Mouse (Mus musculus) T-helper 17 cell (primary cell): ENCODE data around the gene Afap1.

Experiments used
- in situ Hi-C, 2 experiments: fragments of 300-600 bp; cut with MboI, MseI; formaldehyde crosslinking; loops; 1 replicate in 1 of 2; 2 replicates in 1 of 2; pipeline ENCODE4 v1.15.1; 2025; ENCODE audit warnings: high pct_unique_total_duplicates in 2 of 2

Afap1 gene

DNA sequence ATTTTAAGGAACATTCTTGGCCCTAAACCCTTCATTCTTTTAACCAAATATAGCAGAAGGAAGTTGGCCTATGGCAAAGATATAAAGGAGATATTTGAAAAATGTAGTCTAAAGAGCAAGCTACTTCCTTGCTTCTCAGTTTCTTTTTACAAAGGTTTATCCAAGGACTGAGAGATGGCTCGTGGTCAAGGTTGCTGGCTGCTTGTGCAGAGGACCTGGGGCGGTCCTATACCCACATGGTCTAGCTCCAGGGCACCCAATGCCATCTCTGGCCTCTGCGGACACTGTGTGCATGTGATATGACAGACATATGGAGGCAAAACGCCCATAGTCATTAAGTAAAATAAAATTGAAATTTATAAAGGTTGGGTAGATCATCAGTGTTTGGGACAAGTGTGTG lies 2.8 kb downstream of the Afap1 start:
- in situ Hi-C loops, result no loop called here

DNA sequence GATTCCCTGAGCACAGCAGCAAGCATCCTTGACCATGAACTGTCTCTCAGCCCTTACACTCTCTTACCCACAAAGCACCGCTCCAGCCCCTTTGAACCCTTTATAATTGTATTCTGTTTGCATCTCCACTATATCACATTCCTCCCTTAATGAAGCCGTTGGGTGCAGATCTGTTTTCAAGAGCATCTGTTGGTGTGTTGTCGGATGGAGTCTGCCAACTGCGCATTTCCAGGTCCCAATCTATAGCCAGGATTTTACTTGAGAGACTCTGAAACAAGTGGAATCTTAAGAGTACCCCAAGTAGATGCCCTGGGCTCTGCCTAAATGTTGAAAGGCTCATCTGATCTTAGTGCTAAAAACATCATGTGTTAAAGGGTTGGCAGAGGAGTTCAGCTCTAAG lies 3.4 kb downstream of the Afap1 start:
- in situ Hi-C loops, result no loop called here

DNA sequence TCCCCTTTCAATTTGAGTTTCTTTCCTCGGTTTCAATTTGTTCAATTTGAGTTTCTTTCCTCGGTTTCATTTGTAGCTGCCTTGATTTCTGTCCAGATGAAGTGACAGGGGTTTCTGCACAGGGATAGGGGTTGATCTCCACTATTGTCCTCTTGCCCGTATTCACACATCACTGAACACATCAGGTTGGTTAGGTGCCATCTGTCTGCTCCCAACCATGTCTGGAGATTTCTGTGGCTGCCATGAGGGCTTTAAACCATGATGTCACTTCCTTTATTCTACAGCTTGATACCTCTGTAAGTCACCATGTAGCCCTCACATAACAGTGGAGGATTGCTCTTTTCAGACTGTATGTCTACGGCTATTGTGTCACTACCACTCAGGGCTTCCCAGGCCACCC lies 4.0 kb downstream of the Afap1 start:
- in situ Hi-C loops, result no loop called here

- in situ Hi-C loops, result no loop called here
Measured at GRCm38 (mm10) chr5:35898114-35898513, 5.0 kb downstream of the Afap1 start.

DNA sequence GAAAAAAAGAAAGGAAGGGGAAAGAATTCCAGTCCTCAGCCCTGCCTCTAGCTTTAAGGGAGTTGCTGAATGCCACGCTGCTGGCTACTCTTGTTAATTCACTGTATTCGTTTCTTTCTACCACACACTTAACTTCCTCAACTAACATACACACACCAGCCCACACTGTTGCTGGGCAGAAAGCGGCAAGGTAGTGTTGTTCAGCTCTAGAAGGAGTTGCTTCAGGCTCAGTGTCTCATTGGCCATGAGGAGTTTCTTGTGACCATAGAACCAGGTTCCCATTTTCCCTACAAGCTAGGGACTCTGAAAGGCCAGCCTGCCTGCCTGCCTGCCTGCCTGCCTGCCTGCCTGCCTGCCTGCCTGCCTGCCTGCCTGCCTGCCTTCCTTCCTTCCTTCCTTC lies 5.9 kb downstream of the Afap1 start:
- in situ Hi-C loops, result no loop called here

GRCm38 (mm10) chr5:35900401-35901225 lies 7.5 kb downstream of the Afap1 start:
- in situ Hi-C loops, result no loop called here

DNA sequence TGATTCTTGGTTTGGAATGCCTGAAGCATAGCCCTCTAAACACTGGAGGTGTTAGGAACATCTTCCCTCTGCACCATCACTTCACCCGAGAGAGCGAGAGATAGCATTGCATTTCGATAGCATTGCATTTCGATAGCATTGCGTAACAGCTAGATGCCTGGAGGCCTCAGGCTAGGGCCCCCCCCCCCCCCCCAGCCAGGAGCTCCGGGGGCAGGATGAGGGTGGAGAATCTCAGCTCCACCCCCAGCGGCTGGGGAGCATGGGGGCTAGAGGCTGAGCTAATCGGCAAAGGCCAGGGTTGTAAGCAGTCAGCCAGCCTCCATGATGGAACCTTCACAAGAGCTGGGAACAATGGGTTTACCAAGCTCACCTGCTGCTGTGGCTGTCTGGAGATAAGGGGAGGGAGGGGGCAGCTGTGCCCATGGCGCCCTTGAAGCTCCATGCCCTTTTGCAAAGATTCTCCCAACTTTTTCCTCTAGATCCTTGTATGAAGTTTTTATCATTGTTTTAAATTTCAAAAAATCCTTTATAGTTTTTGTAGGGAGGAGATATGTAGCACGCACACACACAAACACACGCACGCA lies 8.2 kb downstream of the Afap1 start:
- in situ Hi-C loops, result no loop called here

DNA sequence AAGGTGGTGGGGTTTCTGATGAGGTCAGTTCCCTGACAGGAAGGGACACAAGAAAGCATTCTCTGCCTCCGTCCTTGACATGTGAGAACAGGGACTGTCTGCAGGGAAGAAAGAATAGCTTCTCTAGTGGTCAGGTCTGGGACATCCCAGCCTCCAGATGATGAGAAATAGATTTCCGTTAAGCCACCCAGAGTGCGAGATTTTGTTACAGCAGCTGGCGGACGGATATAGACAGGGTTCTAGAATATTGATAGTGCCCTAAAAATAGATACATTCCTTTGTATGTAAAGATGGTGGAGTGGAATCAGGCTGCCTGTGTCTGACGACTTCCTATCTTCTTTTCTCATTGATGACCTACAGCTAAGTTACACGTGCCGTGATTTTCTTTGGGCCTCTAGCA lies 10.3 kb downstream of the Afap1 start:
- in situ Hi-C loops, result no loop called here

- in situ Hi-C loops, result no loop called here
Measured at GRCm38 (mm10) chr5:35905283-35905682, 12.2 kb downstream of the Afap1 start.

DNA sequence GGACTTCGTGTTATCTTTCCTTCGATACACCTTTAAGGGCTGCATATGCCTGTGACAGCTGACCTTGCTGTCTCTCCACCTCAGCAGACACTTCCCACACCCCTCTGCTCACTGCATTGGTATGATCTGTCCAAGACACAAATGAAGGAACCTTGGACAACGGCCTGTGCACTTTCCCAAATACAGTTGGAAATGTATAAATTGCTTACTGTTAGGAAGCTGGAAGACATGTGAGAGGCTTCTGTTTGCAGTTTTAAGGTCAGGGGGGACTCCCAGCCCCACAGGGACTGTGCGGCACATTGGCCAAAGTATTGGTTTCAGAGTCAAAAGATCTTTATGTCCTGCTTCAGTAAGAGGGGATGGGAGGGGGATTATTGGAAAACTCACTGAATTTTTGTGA lies 14.0 kb downstream of the Afap1 start:
- in situ Hi-C loops, result no loop called here

- in situ Hi-C loops, result no loop called here
Measured at GRCm38 (mm10) chr5:35907633-35908426, 14.7 kb downstream of the Afap1 start.

DNA sequence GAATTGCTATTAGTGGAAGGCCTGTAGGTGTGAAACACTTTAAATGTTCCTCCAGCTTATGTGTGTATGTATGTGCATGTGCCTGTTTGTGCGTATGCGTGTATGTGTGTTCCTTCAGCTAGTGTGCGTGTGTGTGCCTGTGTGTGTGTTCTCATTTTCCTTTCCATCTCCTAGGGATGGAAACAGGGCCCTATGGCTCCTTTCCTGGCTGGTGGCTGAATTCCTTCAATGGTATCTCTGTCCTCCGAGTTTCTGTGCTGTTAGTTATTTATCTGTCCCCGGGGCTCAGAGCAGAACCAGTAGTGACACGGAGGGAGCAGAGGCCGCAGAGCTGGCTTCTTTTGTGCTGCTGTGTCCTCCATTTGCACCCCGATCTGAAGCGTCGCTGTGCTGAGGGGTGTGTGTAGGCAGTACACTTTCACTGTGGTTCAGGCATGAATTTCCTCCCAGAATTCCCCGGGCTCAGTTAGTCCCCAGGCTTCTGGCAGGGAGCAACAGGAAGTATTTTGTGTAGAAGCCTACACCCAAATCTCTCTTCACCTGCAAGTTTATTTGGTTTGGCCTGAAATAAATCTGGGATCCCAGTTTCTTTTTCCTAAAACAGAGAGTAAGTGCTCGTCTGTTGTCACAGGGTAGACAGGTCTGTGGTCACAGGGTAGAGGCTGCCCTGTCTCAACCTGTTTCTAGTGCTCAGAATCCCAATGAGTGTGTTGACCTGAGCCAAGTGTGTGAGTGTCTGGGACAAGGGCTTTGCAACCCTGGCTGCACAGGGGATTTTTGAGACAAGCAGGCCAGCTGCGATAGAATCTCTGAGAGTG lies 15.7 kb downstream of the Afap1 start:
- in situ Hi-C loops, result no loop called here

DNA sequence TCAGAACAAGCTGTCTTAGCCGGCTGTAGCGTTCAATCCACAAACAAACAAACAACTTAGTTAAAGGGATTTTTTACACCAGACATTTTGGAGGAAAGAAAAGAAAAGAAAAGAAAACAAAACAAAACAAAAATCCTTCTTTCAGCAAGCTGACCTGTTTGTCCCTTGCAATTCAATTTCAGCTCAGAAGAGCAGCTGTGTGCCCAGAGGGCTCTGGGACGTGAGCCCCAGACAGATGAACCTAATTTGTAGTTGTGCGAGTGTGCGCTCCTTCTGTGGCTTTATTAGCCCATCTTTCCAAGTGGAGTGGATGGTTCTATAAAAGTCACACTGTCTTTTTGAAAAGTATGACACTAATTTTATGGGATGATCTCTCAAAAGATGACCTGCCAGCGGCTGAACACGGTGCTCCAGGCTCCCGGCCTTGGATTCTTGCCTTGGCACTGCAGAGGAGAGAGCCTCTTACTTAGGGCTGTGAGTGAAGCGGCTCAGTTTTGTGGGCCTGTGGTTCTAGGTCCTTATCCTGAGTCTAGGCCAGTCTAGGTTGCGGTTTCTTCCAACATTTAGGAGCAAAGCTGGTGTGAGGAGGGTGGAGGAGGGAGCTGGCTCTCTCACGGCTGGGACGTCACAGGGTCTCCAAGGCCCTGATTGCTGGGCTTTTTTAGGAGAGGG lies 22.6 kb downstream of the Afap1 start:
- in situ Hi-C loops, result no loop called here

GRCm38 (mm10) chr5:35916666-35917065 lies 23.5 kb downstream of the Afap1 start:
- in situ Hi-C loops, result no loop called here

DNA sequence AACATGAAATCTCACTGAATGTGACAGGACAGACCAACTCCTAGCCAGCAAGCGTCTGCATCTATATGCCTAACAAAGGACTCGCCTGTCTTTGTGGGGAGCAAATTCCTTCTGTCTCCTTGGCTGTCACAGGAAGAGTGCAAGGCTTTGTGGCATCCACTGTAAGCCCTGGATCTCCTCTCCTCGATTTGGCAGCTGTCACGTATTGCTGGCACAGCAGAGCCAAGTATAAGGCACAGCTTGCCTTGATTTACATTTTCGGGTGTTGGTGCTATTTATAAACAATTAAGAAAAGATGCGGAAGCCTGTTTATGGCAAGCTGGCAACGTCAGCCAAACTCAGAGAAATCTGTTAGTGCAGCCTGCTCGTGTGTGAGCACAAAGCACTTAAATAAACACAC lies 25.3 kb downstream of the Afap1 start:
- in situ Hi-C loops, result no loop called here

DNA sequence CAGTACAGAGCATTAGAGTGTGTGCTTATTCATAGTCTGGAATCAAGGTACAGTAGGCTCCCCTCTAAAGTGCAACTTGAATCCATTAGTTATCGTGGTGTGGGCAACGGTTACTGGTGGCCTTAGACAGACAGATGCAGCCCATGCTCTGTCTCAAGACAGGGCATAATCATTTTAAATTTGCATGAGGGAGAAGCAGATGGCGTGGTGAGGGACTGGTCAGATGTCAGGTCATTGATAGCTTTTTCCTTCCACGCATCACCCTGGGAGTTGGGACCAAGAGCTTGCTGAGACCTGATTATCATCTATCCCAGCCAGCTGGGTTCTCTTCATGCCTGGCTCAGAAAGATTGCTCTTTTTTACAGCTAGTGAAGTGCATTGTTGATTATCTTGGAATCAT lies 27.0 kb downstream of the Afap1 start:
- in situ Hi-C loops, result no loop called here

DNA sequence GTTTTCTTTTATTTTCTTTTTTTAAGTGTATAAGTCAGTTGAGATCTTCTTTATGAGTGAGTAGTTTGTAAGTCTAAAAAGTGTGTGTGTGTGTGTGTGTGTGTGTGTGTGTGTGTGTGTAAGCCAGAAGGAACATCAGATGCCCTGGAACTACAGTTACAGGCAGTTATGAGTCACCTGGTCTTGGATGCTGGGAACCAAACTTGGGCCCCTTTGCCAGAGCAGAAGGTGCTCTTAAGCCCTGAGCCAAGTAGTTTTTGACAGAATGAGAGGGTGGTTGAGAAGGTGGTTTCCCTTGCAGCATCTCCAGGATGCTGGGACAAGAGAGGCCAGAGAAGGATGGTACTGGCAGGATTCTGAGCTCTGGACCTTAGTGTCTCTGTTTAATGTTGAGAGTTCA lies 27.4 kb downstream of the Afap1 start:
- in situ Hi-C loops, result no loop called here

DNA sequence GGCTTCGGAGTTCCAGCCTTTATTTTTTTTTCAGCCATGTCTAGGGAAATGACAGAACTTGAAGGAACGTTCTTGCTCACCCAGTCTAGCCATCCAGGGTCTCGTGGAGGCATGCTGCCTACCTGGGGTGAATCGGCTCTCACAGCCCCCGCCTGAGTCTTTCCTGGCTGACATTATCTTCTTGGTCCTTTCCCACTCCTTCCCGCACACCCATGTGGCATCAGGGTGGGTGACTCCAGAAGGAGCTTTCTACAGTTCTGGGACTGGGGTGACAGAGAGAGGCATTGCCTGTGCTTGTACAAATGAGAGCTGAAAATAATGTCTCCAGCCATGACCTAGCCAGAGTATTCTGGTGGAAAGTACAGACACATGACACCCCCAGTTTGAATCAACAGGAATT lies 28.0 kb downstream of the Afap1 start:
- in situ Hi-C loops, result no loop called here

DNA sequence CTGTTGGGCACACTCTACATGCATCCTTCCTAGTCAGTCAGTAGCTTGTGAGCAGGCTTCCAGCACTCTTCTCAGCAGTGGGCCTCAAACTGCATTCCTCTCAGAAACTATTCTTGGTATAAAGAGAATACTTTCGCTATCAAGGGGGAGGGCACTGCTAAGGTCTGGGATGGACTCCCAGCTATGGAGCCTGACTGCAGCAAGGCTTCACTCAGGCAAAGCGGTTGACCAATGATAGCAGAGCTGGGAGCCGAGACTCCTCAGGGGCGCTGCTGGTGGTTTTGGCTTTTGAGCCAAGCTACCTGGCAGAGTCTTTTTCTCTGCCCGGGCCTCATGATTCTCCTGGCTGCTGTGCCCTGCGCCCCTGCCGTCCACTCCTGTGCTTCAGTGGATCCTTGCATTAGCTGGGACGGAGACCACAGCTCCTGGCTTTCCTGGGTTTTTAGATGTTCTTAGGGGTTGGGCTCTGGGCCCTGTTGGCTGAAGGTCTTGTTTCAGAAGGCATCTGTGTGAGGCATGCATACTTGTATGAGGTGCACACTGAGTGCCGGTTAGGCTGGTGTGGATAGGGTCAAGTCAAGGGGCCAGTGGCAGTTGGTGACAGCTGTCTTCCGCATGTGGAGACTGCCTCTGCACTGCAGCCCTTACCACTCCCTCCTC lies 28.6 kb downstream of the Afap1 start:
- in situ Hi-C loops, result no loop called here

DNA sequence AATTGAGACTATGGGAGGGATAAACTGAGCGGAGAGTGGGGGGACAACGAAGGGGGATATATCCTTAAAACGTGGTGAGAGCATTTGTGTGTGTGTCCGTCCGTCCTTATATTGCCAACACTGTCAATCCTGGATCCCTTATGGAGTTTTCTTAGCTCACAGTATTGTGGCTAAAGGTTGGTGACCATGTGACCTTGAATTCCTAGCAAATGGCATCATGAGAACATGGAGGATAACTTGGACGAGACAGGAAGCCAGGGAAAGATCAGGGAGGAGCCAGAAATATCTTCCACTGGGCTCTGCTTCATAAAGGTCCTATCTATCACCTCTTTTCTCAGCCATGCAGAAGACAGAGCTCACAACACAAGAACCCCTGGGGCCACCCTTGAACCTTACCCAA lies 30.3 kb downstream of the Afap1 start:
- in situ Hi-C loops, result no loop called here
